Mouse (Mus musculus): ENCODE measurements at regions not wholly inside any gene's neighbourhood (a gene's known extent, or its start where the extent isn't known, plus 50 kb on each side); places are given as distances from the start of the nearest gene placed in this dataset.
"Not testable (repeated sequence)": the region's sequence is repeated elsewhere in the genome, so short reads cannot be mapped to it uniquely, and the experiment has no call there.

- no peak for ATAC-seq (replicated peaks; ENCODE audit: low read depth, poor library complexity, severe bottlenecking)
Observed at GRCm38 (mm10) chr10:99320797-99321196, 57.8 kb downstream of the Dusp6 start.

GRCm38 (mm10) chr10:99323358-99323757 lies 60.3 kb downstream of the Dusp6 start:
- ATAC-seq (replicated peaks; ENCODE audit: low read depth, poor library complexity, severe bottlenecking) = no peak

GRCm38 (mm10) chr10:99327501-99327900 lies 64.5 kb downstream of the Dusp6 start:
- ATAC-seq (replicated peaks; ENCODE audit: low read depth, poor library complexity, severe bottlenecking) = no peak

GRCm38 (mm10) chr10:99328568-99328967 lies 65.5 kb downstream of the Dusp6 start:
- peak; percentile 72 for ATAC-seq (replicated peaks; ENCODE audit: low read depth, poor library complexity, severe bottlenecking)

GRCm38 (mm10) chr10:99329469-99329868 lies 66.4 kb downstream of the Dusp6 start:
- no peak for ATAC-seq (replicated peaks; ENCODE audit: low read depth, poor library complexity, severe bottlenecking)

DNA sequence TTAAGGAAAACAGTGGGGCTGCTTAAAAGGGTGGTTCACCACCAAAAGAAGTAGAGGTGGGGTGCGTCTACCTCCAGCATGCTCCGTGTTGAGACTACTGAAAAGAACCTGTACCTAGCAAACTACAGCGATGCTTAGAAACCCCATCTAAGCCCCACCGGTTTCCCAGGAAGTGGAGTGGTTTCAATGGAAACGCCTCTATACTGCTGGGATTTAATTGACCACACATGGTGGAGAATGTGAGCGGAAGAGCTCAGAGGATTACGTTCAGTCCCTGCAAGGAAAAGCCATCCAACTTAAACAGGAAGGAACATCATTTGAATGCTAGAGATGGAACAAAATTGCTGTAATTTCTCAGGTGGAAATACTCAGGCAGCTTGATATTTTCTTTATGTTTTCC lies 67.5 kb downstream of the Dusp6 start:
- no peak for ATAC-seq (replicated peaks; ENCODE audit: low read depth, poor library complexity, severe bottlenecking)

- no peak for ATAC-seq (replicated peaks; ENCODE audit: low read depth, poor library complexity, severe bottlenecking)
Observed at GRCm38 (mm10) chr10:99331876-99332275, 68.8 kb downstream of the Dusp6 start.

- no peak for ATAC-seq (replicated peaks; ENCODE audit: low read depth, poor library complexity, severe bottlenecking)
Observed at GRCm38 (mm10) chr10:99333831-99334230, 70.8 kb downstream of the Dusp6 start.

- no peak for ATAC-seq (replicated peaks; ENCODE audit: low read depth, poor library complexity, severe bottlenecking)
Observed at GRCm38 (mm10) chr10:99336091-99336490, 73.1 kb downstream of the Dusp6 start.

DNA sequence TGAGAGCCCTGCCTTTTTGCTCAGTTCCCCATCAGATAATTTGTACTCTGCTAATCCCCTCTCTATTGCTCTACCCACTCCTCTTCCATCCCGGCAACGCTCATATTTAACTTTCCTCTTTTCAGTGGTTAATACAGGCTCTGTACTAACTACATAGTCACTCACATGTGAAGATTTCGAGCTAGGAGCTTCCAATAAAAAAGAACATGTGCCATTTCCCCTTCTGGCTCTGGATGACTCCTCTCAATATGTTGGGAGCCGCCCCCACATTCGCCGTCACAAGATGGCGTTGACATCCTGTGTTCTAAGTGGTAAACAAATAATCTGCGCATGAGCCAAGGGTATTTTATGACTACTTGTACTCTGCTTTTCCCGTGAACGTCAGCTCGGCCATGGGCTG lies 75.8 kb downstream of the Dusp6 start:
- not testable (repeated sequence) for ATAC-seq (replicated peaks; ENCODE audit: low read depth, poor library complexity, severe bottlenecking)

- ATAC-seq (replicated peaks; ENCODE audit: low read depth, poor library complexity, severe bottlenecking) = not testable (repeated sequence)
Observed at GRCm38 (mm10) chr10:99339291-99339912, 76.4 kb downstream of the Dusp6 start.

DNA sequence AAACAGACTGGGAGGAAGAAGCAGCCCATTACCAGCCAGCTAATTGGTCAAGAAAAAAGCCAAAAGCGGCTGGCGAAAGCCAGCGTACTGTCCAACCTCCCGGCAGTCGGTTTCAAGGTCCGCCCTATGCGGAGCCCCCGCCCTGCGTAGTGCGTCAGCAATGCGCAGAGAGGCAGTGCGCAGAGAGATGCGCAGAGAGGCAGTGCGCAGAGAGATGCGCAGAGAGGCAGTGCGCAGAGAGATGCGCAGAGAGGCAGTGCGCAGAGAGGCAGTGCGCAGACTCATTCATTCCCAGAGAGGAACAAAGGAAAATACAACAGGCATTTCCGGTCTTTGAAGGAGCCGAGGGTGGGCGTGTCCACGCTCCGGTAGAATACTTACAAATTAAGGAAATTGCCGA lies 77.0 kb downstream of the Dusp6 start:
- ATAC-seq (replicated peaks; ENCODE audit: low read depth, poor library complexity, severe bottlenecking) = not testable (repeated sequence)

- no peak for ATAC-seq (replicated peaks; ENCODE audit: low read depth, poor library complexity, severe bottlenecking)
Observed at GRCm38 (mm10) chr10:99349125-99349716, 86.2 kb downstream of the Dusp6 start.

DNA sequence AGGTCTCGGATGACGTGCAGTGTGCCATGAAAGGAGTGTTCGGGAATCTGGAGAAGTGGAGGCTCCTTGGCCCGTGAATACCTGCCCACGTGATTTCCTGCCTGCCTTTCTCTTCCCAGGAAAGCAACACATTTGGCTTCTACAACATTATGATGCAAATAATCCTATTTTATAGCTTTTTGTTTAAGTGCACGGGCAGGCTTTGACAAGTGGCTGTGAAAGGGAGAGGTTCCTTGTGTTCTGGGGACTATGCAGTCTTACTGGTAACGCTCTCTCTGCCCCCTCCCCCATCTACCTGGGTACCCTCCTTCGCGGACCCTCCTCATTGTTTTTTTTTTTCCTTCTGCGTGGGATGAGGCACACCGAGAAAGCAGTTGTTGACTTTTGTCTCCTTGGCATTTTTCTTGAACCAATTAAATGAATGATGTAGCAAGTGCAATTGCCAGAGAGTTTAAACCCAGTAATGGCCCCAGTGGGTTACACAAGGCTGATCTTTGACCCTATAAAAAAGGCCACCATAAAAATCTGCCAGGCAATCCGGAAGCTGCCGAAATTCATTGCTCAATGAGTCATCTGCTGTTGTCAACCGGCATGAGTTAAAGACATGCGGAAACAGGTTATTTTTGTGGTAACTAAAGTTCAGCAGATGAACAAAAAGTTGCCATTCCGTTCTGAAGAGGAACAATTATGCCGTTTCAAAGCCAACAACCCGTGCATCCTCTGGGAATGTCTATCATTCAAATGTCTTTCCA lies 90.7 kb downstream of the Dusp6 start:
- peak; percentile 34 for ATAC-seq (replicated peaks; ENCODE audit: low read depth, poor library complexity, severe bottlenecking)

DNA sequence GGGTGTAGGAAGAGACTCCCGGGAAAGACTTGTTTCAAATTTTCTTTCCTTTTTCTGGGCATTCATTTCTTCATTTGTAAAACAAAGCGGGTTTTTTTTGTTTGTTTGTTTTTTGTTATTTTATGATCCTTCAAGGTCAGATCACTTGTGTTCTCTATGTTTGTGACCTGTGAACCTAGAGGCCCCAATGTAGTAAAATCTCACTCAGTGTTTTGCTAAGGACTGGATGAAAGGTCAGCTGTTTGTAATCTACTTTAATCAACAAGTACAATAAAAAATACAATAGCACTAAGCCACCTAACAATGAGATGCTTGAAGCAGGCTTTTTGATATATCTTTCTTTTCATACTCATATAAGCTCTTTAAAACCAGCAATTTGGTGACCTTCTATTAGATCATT lies 91.3 kb downstream of the Dusp6 start:
- ATAC-seq (replicated peaks; ENCODE audit: low read depth, poor library complexity, severe bottlenecking) = no peak

DNA sequence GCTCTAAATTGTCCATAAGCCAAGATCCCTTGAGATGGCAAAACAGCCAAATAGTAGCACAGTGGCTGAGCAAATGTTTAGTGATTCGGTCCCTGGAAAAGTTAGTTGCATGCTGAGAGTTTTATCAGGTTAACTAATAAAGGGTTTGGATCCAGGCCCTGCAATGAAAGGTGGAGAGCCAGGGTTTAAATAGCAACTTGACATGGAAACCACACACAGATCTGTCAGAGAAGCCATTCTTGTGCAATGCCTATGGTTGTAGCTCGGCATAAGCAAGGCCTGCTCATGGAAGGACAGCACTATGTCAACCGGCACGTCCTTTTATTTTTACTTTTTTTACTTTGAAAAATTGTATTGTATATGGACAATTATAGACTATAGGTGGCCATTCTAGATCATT lies 92.3 kb downstream of the Dusp6 start:
- ATAC-seq (replicated peaks; ENCODE audit: low read depth, poor library complexity, severe bottlenecking) = no peak

DNA sequence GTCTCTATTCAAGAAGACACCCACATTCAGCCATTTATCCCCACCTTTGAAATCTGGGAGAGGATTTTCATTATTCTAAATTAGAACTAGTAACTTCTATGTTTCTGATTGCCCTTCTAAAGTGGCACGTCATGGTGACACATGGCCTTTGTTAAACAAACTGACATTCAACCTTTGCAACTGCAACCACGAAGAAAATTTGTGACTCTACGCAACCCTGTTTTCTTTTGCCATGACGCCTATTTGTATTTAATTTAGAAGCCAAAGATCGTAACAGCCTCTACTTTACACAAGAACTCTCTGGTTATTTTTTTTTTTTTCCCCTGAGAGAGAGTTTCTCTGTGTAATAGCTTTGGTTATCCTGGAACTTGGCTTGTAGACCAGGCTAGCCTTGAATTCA lies 93.2 kb downstream of the Dusp6 start:
- ATAC-seq (replicated peaks; ENCODE audit: low read depth, poor library complexity, severe bottlenecking) = no peak

GRCm38 (mm10) chr10:99356883-99357282 lies 93.9 kb downstream of the Dusp6 start:
- no peak for ATAC-seq (replicated peaks; ENCODE audit: low read depth, poor library complexity, severe bottlenecking)

GRCm38 (mm10) chr10:99357347-99357746 lies 94.3 kb downstream of the Dusp6 start:
- ATAC-seq (replicated peaks; ENCODE audit: low read depth, poor library complexity, severe bottlenecking) = no peak

- ATAC-seq (replicated peaks; ENCODE audit: low read depth, poor library complexity, severe bottlenecking) = peak; percentile 67
Observed at GRCm38 (mm10) chr10:99358256-99358655, 95.2 kb downstream of the Dusp6 start.

- no peak for ATAC-seq (replicated peaks; ENCODE audit: low read depth, poor library complexity, severe bottlenecking)
Observed at GRCm38 (mm10) chr10:99359439-99359866, 96.4 kb downstream of the Dusp6 start.

Measured in common myeloid progenitor, adult 5-6 weeks (primary cell).